Mouse (Mus musculus) liver, adult (tissue): ENCODE results near the gene Add3.

Experiments used
- GATA4 ChIP-seq: IDR thresholded peaks from 2 replicates; pipeline ENCODE4 v1.6.1; 2014; ENCODE audit warnings: mild to moderate bottlenecking, low read length; ENCODE audit not compliant: insufficient replicate concordance

Add3 gene

DNA sequence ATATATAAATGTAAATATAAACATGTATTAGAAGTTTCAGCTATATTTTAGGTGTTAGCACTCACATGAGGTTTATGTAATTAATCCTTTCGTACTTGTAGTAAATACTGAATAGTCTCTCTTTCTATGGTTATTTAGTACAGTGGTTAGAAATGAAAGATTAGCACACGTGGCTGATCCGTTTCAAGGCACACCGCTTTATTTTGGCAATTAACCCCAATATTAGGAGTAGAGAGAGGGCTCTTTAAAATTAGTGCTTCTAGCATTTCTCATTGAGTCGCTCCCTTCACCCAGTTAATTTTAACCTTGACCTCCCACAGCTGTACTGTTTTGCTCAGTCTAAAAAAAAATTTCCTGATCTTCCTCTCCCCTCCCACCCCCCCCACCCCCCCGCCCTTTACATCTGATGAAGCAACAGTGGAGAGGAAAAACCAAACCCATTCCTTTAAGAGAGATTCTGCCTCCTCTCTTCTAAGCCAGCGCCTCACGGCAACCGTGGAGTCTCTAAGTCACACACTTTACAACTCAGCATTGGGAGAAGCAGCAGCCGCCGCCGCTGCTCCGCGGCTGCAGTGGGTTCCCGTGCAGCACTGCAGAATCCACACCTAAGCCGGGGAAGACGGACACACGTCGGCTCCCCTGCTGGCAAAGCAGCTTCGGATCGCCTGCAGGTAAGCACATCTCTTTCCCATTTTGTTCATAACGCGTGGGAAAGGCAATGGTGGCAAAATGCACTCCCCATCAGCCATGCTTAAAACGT is at the start of gene Add3:
Add3 (plus strand) TSS at position 400 of the 760 bp plus-strand sequence.
- TF ChIP-seq GATA4: no peak

DNA sequence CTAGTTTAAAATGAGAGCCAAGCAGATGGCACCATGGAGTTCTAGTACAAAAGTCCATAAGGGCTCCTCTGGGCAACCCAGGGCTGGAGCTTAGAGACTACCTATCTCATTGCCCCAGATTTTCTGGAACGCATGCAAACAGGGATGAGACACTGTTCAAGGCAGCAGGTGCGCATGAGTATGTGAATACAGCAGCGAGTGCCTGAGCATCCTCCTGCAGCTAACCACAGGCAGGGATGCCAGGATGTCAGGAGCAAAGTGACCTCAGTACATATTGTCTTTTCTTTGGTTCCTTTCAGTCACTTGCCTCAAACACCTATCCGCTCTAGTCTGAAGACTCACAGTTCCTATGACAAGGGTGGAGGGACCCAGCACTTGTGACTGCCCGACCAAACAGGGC is 49.6 kb upstream of the Add3 start:
- no peak for TF ChIP-seq GATA4

DNA sequence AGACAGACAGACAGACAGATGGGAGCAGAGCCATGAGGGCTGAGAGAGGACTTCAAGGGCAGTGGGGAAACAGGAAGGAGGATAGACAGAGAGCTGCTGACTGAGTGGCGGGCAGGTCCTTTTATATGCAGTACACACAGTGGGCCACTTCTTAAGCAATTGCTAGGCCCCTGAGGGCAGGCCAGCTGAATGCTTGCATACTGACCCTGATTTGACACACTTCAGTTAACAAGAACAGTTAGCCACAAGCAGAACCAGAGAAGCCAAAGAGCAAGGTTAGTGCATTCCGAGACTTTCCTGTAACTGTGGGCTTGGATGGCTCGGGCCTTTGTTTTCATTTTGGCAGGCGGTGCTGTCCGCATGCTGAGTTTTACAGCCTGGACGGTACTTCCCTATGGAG is 48.0 kb upstream of the Add3 start:
- no peak for TF ChIP-seq GATA4

DNA sequence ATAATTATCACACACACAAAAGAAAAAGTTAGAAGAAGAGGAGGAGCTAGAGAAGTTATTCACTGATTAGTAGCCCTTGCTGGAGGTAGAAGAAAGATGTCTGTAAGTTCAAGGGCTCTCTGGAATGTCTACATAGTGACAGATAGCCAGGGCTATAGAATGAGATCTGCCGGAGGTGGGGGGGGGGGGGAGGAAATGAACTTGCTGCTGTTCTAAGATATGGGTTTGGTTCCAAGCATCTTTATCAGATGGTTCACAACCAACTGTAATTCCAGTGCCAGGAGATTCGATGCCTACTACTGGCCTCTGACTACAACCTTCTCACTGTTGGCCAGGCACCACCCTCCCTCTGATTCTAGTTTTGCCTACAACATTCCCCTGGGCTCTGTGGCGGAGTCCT is 46.9 kb upstream of the Add3 start:
- no peak for TF ChIP-seq GATA4

DNA sequence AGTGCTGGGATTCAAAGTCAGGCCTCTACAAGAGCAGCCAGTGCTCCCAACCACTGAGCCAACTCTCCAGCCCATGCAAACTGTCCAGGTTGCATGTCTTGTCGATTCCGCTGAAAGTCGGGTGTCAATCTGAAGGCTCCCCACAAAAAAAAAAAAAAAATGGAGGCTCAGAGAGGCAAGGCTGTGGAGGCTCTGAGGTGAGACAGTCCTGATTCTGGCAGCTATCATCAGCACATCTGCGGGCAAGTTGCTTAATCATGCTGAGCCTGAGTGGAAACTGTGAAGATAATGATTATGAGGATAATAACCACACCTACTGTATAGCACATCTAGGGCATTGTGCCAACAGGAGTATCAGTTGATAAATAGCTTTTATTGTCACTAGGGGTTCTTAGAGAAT is 45.6 kb upstream of the Add3 start:
- no peak for TF ChIP-seq GATA4

DNA sequence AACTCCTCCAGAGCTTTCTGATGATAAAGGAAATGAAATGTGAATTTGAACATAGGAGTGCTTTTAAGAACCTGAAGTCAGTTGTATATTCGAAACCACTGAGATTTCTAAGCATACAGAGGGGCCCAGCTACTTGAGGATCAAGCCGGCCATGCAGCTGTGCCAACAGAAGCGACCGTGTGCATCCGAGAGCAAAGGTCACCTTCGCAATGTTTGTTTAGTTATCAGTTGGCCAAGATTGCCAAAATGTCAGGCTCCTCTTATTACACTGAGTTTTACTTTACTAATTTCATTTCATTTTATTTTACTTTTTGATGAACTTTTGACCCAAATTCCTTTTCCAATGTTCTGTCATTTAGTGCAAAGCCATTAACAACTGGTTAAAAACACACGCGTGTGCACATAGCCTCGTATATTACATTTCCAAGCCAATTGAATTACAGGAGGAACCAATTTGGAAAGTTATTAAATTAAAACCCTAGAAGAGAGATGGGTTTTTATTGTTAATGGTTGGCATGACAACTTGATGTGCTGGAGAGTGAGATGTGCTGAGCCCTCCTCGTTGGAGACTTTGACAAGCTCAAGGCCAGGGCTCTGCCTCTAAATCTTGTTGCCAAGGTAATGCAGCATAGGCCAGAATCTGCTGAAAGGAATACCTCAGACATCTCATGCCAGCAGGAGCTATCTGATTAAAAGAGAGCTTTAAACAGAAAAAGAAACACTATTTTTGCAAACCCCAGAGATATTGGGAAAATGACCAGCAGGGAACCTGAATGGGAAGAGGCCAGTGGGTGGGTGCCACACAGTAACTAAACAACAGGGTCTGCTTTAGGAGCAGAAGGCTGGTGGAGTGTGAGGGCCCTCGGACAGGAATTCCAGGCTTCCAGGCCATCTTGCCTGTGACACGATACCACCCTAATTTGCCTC is 38.6 kb upstream of the Add3 start:
- peak; percentile 88 for TF ChIP-seq GATA4

DNA sequence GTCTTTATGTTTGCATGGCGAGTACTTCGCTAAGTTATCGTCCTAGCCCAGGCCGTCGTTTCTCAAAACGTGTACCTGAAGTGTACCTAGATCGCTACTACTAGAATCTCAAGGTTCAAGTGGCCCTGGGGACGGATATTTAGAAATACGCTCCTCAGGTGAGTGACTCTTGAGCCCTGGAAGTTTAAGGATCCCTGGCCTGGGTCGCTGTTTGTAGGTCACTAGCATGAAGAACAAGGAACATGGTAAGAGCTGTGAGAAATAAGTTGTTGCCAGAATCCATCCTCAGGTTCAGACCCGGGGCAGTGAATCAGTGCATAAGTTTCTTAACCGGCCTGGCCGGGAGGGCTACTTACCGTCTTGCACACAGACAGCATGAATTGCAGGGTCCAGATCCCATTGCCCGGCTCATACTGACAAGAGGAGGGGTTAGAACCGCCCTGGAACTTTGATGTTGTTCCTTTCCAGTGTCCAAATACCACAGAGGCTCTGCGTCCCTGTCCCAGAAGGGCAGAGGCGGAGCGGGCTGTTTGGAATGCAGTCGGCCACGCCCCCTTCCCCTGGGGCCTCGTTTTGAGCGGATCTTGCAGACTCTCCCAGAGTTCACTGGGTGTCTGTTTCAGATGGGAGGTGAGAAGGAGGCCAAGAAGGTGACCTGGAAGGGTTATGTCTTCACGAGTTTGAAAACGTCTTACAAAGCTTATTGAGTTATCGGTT is 34.7 kb upstream of the Add3 start:
- TF ChIP-seq GATA4: no peak

DNA sequence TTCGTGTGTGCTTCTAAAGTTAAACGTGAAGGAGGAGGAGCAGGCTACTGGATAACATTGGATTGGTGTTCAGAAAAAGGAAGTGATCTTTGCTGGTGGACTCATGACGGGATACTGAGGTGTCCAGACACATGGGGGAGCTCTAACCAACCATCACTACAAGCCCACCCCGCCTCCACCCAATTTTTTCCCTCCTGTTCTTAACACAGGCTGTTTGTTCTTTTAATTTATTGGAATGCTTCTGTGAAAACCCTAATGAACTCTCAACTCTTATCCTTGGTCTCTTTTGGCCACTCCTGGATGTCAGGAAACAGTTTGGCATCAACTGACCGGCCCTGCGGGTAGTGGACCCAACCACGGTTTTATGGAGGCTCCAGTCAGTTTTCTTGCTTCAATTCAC is 33.3 kb upstream of the Add3 start:
- no peak for TF ChIP-seq GATA4

DNA sequence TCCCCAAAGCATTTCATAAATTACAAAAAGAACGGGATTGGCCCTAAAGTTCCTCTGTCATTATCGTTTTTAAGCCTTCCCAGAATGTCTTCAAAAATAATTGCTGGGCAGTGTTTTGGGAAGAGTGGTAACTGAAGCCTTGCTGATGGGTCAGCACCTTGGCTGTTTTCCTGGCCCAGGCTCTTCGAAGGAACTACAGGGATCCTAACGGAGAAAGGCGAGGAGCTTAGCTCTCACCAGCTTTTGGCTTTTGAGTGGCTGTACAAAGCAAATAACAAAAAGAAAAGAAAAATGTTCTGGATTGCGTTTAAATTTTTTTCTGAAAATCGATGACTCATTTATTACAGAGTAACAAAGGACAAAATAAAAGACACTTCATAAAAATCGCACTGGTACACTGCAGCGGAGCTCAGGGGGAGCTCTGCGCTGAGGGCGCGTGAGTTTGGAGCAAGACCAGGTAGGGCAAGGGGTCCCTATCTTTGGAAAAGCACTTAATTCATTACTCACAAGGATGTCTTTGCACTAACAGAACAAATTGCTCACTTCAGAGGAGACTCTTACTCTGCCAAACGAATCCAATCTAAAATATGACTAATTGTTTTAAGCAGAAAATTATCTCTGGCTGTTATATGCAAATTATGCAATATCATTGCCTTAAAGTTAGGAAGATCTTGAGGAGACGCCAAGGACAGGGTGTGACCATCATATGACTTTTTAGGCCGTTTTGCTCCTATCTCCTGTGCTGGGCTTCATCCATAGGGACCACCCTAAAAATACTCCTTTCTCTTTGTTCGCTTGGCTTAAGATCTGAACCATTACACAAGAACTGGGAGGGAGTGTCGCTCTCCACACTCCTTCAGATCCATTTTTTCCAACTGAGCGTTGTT is 32.6 kb upstream of the Add3 start:
- no peak for TF ChIP-seq GATA4

DNA sequence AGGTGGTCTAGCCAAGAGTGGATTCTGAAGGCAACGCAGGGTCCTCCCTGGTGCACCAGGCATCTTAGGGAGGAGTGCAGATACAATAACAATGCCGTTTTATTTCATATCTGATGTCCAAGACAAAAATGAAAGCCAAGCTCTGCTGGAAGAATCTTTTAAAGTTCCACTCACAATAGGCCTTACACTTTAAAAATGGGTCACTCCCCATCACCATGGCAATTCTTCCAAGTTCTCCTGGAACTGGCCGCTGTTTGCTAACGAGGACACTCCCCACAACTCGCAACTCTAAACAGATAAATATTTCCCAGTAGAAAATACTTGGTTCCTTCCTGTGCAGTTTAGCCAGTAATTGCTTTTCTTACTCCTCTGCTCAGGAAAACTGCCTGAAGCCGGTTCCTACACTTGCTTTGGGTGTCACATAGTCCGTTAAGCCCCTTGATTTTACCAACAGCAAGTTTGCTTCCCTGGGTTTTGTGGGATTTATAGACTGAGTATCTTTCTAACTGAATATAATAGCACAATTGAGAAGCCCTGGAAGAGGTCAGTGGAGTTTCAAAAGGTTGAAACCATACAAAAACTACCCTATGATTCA is 28.1 kb upstream of the Add3 start:
- no peak for TF ChIP-seq GATA4

DNA sequence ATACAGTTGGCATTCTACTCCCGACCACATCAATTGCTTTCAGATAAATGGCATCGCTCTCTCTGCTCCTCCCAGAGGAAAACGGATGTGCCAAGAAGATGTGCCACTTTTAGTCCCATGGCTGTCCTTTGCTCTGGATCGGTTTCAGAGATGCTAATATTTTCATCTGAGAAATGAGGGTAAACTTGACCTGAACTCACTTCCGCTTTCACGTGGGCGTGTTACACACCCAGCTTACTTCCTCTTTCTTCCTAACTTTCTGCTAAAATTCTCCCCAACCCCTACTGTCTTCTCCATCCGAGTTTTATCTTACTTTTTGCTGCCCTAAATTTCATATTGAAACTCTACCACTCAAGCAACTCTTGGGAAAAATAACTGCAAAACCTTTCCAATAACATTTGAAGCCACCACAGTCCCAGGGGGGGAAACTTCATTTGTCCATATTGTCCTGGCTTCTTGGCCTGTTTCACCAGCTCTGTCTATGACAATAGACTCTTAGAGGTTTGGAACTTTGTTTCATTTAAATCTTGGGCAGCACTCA is 20.9 kb upstream of the Add3 start:
- TF ChIP-seq GATA4: no peak

DNA sequence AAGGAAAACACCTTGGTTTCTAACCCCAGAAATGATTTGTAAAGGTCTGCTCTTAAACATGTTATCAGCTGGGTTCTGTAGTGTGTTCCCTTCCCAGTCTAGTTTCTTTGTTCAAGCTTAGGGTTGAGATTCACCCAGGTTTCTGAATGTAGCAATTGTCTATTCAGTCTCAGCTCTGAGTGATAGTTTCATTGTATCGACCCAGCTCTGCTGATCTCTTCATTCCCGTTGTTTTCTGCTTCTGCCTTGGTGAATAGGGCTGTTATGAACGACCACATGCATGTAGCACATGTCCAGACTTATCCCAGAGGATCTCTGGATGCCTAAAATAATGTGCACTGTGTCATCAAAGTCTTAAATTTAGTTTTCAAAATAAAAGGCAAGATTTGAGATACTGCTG is 19.8 kb upstream of the Add3 start:
- TF ChIP-seq GATA4: no peak

DNA sequence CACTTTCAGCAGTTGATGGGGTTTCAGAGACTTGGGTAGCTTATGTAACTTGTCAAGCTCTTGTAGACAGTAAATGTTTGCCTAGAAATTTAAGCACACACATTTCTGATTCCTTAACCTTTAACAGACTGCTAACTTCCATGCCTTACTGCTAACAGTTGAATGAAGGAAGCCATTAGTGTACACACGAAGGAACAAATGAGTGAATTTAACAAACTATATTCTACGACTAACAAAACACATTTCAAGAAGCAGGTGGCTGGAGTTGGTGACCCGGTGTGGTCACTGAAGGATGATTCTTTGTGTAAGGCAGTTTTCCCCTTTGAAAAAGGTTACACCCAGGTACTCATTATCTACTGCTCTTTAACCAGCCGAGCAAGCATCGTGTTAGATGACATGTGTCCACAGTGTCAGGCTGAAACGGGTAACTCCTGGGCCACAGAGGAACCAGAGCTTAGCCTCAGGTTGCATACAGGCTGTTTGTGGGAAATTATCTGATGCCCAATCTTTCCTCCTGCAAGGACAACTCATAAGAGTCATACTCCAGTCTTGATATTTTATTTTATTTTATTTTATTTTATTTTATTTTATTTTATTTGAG is 17.5 kb upstream of the Add3 start:
- TF ChIP-seq GATA4: no peak

DNA sequence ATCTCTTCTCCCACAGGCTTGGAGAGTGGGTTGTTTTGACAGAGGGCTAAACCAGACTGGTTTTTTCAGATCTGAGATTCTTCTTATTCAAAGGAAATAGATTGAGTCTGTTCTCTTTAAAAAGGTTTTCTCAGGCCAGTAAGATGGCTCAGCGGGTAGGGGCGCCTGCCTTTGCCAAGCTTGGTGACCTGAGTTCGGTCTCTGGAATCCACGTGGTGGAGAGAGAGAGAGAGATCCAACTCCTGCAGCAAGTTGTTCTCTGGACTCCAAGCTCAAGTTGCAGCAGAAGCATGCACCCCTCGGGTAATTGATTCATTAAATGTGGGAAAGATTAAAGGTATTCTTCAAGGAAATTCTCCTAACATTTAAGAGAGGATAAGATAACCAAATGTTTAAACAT is 16.9 kb upstream of the Add3 start:
- TF ChIP-seq GATA4: no peak
